Mouse (Mus musculus): ENCODE data around the gene Dnm1. TPM values are rescaled to one million over a fixed set of nuclear protein-coding genes. Genes with fewer than 3 reads are reported as not detected.

Dnm1 gene
- polyA plus RNA-seq (2015; fragmentation: Nextera tagmentation; extraction: Ambion mirVana): 72.4 and 86.9 TPM in 2 replicates

DNA sequence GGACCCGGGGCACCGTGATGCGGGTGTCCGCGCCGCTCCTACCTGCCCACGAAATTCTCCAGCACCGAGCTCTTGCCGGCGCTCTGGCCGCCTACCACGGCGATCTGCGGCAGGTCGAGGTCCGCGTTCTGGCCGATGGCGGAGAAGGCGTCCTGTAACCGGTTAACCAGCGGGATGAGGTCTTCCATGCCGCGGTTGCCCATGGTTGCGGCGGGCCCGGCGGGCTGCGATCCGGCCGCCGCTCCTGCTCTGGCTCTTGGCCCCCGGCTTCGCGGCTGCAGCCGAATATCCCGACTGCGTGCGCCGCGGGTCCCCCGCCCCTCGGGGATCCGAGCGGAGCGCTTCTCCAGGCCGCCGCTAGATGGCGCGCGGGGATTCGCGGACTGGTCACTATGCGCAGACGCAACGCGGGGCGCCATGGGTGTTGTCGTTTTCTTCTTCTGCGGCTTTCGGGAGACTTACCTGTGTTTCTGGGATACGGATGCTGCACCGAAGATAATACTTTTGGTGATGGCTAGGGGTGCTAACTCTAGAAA, at the start of gene Dnm1:
Dnm1 (minus strand) TSS at position 332 of the 536 bp plus-strand sequence.
- Histone ChIP-seq H3K27me3 (replicated peaks) (no peaks in the 10 kb centered on the region), H3K4me2 (peak within 1 kb of the TSS; percentile 79), H3K9me3 (replicated peaks) (no peaks in the 10 kb centered on the region), H3K4me1 (peaks cover 34% of the 10 kb centered on the region), H3K9ac (replicated peaks) (peak within 1 kb of the TSS; percentile 91), H3K4me3 (replicated peaks) (peak within 1 kb of the TSS; percentile 83), H3K27ac (replicated peaks) (peak within 1 kb of the TSS; percentile 98), H3K36me3 (peaks cover 10% of the 10 kb centered on the region; the same call in 1 of the 2 replicates)
- under 1% methylated on average over 63 of the region's 63 CpGs for WGBS
- peak; percentile 73 for ATAC-seq (ENCODE audit: low FRiP score)

DNA sequence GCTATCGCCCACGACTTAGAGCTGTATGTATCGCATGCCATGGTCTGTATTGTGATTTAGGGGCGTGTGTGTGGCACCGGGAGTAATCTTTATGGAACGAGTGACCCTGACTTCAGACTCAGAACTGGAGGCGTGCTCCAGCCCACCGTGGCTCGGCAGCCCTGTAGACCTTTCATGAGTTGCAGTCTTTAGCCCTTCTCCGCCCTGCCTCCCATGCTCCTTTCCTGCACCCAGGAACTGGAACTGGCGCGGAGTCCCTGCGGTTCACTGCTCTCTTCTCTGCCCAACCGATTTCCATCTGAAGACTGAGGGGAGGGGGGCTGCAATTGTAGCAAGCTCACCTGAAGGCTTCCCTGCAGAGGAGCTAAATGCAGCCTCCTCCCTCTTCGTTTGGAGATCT, 43.6 kb upstream of the Dnm1 start:
- H3K4me1 ChIP-seq: peaks cover 24% of the 10 kb centered on the region
- peak overlapping the region; percentile 99 for H3K4me3 ChIP-seq (replicated peaks)
- no peak for ATAC-seq (ENCODE audit: low FRiP score)
- H3K27me3 ChIP-seq (replicated peaks): no peaks in the 10 kb centered on the region
- H3K27ac ChIP-seq (replicated peaks): peak overlapping the region; percentile 96
- WGBS: under 1% methylated on average over 15 of the region's 15 CpGs
- peak overlapping the region; percentile 95 for H3K4me2 ChIP-seq
- peak overlapping the region; percentile 91 for H3K9ac ChIP-seq (replicated peaks)
- H3K9me3 ChIP-seq (replicated peaks): no peaks in the 10 kb centered on the region
- H3K36me3 ChIP-seq: peaks cover 16% of the 10 kb centered on the region

DNA sequence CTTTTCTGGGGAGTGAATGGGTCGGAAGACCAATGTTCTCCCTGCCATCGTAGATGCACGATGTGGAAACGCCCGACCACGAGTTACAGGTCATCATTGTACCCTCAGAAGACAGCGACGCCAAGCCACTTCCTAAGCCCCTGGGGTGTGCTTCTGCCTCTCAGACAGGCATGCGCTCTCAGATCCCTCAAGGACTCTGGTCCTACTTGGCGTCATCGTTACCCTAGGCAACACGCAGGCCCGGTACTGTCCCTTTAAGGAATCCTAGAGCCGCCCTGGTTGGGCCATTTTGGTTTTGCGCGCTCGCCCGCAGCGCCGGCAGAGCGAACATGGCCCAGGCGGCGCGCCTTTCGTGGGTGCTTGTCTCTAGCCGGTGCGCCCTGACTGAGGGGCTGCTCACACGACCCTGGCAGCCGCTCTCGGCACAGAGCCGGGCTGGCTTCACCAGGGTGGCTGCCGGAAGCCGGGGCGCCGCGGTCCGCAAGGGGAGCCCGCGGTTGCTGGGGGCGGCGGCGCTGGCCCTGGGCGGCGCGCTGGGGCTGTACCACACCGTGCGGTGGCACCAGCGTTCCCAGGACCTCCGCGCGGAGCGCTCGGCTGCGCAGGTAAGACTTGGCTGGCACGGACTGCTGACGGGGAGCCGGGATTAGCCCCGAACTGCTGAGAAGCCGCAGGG, 42.9 kb upstream of the Dnm1 start:
- WGBS: under 1% methylated on average over 55 of the region's 59 CpGs
- Histone ChIP-seq H3K36me3 (peaks cover 12% of the 10 kb centered on the region), H3K9ac (replicated peaks) (peak overlapping the region; percentile 91), H3K27me3 (replicated peaks) (no peaks in the 10 kb centered on the region), H3K9me3 (replicated peaks) (no peaks in the 10 kb centered on the region), H3K4me1 (peaks cover 24% of the 10 kb centered on the region), H3K4me3 (replicated peaks) (peak overlapping the region; percentile 99), H3K4me2 (peak overlapping the region; percentile 95), H3K27ac (replicated peaks) (peak overlapping the region; percentile 96)
- ATAC-seq (ENCODE audit: low FRiP score): peak; percentile 95

GRCm38 (mm10) chr2:32395484-32395945, 42.4 kb upstream of the Dnm1 start, which contains the start of gene Ptges2:
TSS of gene Ptges2 (plus strand) at chr2:32395896.
- peaks cover 24% of the 10 kb centered on the region for H3K4me1 ChIP-seq
- WGBS: under 1% methylated on average over 31 of the region's 31 CpGs
- H3K27me3 ChIP-seq (replicated peaks): no peaks in the 10 kb centered on the region
- H3K9me3 ChIP-seq (replicated peaks): no peaks in the 10 kb centered on the region
- ATAC-seq (ENCODE audit: low FRiP score): peak; percentile 92
- H3K4me3 ChIP-seq (replicated peaks): peak within 1 kb of the TSS; percentile 99
- H3K27ac ChIP-seq (replicated peaks): peak within 1 kb of the TSS; percentile 96
- peak within 1 kb of the TSS; percentile 95 for H3K4me2 ChIP-seq
- H3K9ac ChIP-seq (replicated peaks): peak within 1 kb of the TSS; percentile 91
- peaks cover 6% of the 10 kb centered on the region for H3K36me3 ChIP-seq

GRCm38 (mm10) chr2:32394973-32395372, 41.8 kb upstream of the Dnm1 start:
- H3K9ac ChIP-seq (replicated peaks): peak overlapping the region; percentile 91
- no peaks in the 10 kb centered on the region for H3K27me3 ChIP-seq (replicated peaks)
- 4% methylated on average over 8 of the region's 8 CpGs for WGBS
- H3K9me3 ChIP-seq (replicated peaks): no peaks in the 10 kb centered on the region
- peak overlapping the region; percentile 95 for H3K4me2 ChIP-seq
- peak overlapping the region; percentile 99 for H3K4me3 ChIP-seq (replicated peaks)
- ATAC-seq (ENCODE audit: low FRiP score): no peak
- peaks cover 24% of the 10 kb centered on the region for H3K4me1 ChIP-seq
- H3K27ac ChIP-seq (replicated peaks): peak overlapping the region; percentile 96
- H3K36me3 ChIP-seq: peaks cover under 1% of the 10 kb centered on the region; the same call in 1 of the 2 replicates

DNA sequence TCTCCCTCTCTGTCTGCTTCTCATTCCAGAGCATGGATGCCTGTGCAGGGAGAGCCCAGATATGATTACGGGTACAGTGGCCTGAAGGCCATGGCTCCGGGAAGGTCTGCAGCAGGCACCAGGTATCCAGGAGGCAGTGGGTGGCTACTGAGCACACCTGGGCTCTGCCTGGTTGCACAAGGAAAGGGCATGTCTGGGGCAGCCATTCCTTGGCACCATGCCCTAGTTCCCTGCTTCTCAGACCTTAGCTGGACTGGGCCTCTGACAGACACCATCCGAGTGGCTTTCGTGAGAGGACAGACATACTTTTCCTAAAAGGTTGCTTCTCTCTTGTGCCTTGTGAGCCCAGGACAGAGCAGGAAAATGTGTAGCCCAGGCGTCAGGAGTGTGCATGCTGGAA, 38.9 kb upstream of the Dnm1 start:
- Histone ChIP-seq H3K4me2 (no peak overlapping the region), H3K9me3 (replicated peaks) (no peaks in the 10 kb centered on the region), H3K27me3 (replicated peaks) (no peaks in the 10 kb centered on the region), H3K9ac (replicated peaks) (no peak overlapping the region), H3K4me1 (peaks cover 12% of the 10 kb centered on the region), H3K4me3 (replicated peaks) (no peak overlapping the region), H3K36me3 (no peaks in the 10 kb centered on the region), H3K27ac (replicated peaks) (no peak overlapping the region)
- 89% methylated on average over 5 of the region's 5 CpGs for whole genome bisulfite sequencing
- ATAC-seq (ENCODE audit: low FRiP score): no peak

GRCm38 (mm10) chr2:32390871-32391270, 37.7 kb upstream of the Dnm1 start:
- Histone ChIP-seq H3K4me2 (no peak overlapping the region), H3K27me3 (replicated peaks) (no peaks in the 10 kb centered on the region), H3K4me3 (replicated peaks) (no peak overlapping the region), H3K9ac (replicated peaks) (no peak overlapping the region), H3K36me3 (no peaks in the 10 kb centered on the region), H3K27ac (replicated peaks) (no peak overlapping the region), H3K9me3 (replicated peaks) (no peaks in the 10 kb centered on the region), H3K4me1 (peaks cover 7% of the 10 kb centered on the region)
- no peak for ATAC-seq (ENCODE audit: low FRiP score)
- 77% methylated on average over 8 of the region's 8 CpGs for WGBS

GRCm38 (mm10) chr2:32389157-32389556, 36.0 kb upstream of the Dnm1 start:
- no peak overlapping the region for H3K9ac ChIP-seq (replicated peaks)
- H3K9me3 ChIP-seq (replicated peaks): no peaks in the 10 kb centered on the region
- 84% methylated on average over 2 of the region's 2 CpGs for WGBS
- no peak overlapping the region for H3K27ac ChIP-seq (replicated peaks)
- H3K4me2 ChIP-seq: no peak overlapping the region
- H3K36me3 ChIP-seq: no peaks in the 10 kb centered on the region
- no peak overlapping the region for H3K4me3 ChIP-seq (replicated peaks)
- ATAC-seq (ENCODE audit: low FRiP score): no peak
- H3K4me1 ChIP-seq: no peaks in the 10 kb centered on the region
- peaks cover under 1% of the 10 kb centered on the region; the same call in 1 of the 2 replicates for H3K27me3 ChIP-seq (replicated peaks)

- no peak within 1 kb of the TSS for H3K4me3 ChIP-seq (replicated peaks)
- WGBS: 65% methylated on average over 5 of the region's 5 CpGs
- no peaks in the 10 kb centered on the region for H3K4me1 ChIP-seq
- ATAC-seq (ENCODE audit: low FRiP score): no peak
- H3K9ac ChIP-seq (replicated peaks): no peak within 1 kb of the TSS
- H3K9me3 ChIP-seq (replicated peaks): no peaks in the 10 kb centered on the region
- H3K4me2 ChIP-seq: no peak within 1 kb of the TSS
- peaks cover 8% of the 10 kb centered on the region; the same call in 1 of the 2 replicates for H3K27me3 ChIP-seq (replicated peaks)
- H3K36me3 ChIP-seq: no peaks in the 10 kb centered on the region
- no peak within 1 kb of the TSS for H3K27ac ChIP-seq (replicated peaks)
These were observed 34.8 kb upstream of the Dnm1 start, which contains the start of gene Lcn2 for GRCm38 (mm10) chr2:32387706-32388490. TSS of gene Lcn2 (minus strand) at chr2:32388252.

DNA sequence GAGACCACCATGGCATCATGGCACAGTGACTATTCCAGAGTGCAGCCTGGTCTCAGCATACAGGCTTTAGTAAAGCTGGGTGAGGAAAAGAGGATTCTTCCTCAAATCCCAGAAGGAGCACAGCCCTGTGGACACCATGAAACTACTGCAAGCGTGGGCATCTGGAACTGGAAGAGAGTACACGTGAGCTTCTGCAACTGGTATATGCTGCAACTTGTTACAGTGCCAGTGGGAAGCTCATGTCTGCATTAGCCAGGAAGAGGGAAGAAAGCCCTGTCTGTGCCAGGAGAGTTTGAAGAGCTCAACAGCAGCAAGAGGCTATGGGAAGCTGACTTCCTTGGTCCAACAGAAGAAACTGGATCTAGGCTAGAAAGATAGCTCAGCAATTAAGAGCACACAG, 29.6 kb upstream of the Dnm1 start:
- ATAC-seq (ENCODE audit: low FRiP score): no peak
- Histone ChIP-seq H3K9me3 (replicated peaks) (no peaks in the 10 kb centered on the region), H3K4me1 (peaks cover 21% of the 10 kb centered on the region), H3K27me3 (replicated peaks) (peaks cover 8% of the 10 kb centered on the region; the same call in 1 of the 2 replicates), H3K4me2 (peak overlapping the region; percentile 95), H3K4me3 (replicated peaks) (peak overlapping the region; percentile 74; the same call in 1 of the 2 replicates), H3K9ac (replicated peaks) (0 out of 2 replicates have a peak overlapping the region, but pooled peaks have one; percentile 69), H3K36me3 (peaks cover 24% of the 10 kb centered on the region), H3K27ac (replicated peaks) (no peak overlapping the region)
- WGBS: 82% methylated on average over 2 of the region's 2 CpGs

- Histone ChIP-seq H3K27me3 (replicated peaks) (peaks cover 8% of the 10 kb centered on the region; the same call in 1 of the 2 replicates), H3K4me2 (peak within 1 kb of the TSS; percentile 95), H3K27ac (replicated peaks) (peak within 1 kb of the TSS; percentile 74), H3K9me3 (replicated peaks) (no peaks in the 10 kb centered on the region), H3K4me1 (peaks cover 21% of the 10 kb centered on the region), H3K36me3 (peaks cover 33% of the 10 kb centered on the region), H3K4me3 (replicated peaks) (peak within 1 kb of the TSS; percentile 74), H3K9ac (replicated peaks) (peak within 1 kb of the TSS; percentile 69)
- under 1% methylated on average over 41 of the region's 47 CpGs for WGBS
- peak; percentile 89 for ATAC-seq (ENCODE audit: low FRiP score)
These were observed 28.7 kb upstream of the Dnm1 start, which contains the start of gene 1110008P14Rik for GRCm38 (mm10) chr2:32381775-32382223. TSS of gene 1110008P14Rik (minus strand) at chr2:32381938.
